Mouse (Mus musculus): ENCODE results near the gene Podxl.

DNA sequence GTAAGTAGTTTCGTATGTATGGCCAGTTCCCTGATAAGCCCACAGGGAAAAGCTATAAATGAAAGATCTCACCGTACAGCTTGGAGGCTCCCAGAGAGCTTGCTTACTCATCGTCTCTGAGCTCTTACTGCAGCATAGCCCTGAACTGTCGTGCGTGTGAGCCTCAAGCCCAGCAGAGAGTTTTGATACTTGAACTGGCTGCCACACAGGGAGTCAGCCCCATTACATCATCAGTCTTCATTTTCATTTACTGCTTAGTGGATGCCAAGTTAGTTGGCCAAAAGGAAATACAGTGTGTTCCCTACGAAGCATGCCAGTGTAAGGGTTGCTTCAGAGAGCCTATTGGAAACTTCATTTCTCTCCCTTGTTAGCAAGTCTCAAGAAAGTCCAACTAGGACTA lies 50.1 kb downstream of the Podxl start:
- TF ChIP-seq USF1 (IDR thresholded peaks at IDR 0.05; ENCODE audit: low read depth) (no peak), CTCF (IDR thresholded peaks at IDR 0.05; ENCODE audit: control insufficient read depth, insufficient read depth, insufficient read length) (no peak), MYOD1 (IDR thresholded peaks at IDR 0.05; ENCODE audit: control insufficient read depth, insufficient read length, low read depth) (no peak), MAX (IDR thresholded peaks at IDR 0.05) (no peak)
